Mouse (Mus musculus) megakaryocyte progenitor cell, adult 5-6 weeks (primary cell): ENCODE results near the gene Opcml. TPM values are rescaled to one million over a fixed set of nuclear protein-coding genes. Genes with fewer than 3 reads are reported as not detected.

Source experiments
- ATAC-seq: replicated peaks from 2 replicates; pipeline ENCODE4 v1.8.0; 2016; ENCODE audit warnings: mild to moderate bottlenecking, moderate TSS enrichment, inconsistent platforms; ENCODE audit not compliant: poor library complexity
- total RNA-seq, 2 experiments: library from RNA; stranded (forward) in 1 of 2; stranded (reverse) in 1 of 2; fragments of 157-497, 149-512 nt in 1 of 2; fragments of 200-1000 nt in 1 of 2; gene quantifications; 2 replicates each; pipeline versions ENCODE4 v1.2.3 to v1.2.4; 2015 to 2017

Gene Opcml
- total RNA-seq, 2 experiments from 2014 or later = not detected

DNA sequence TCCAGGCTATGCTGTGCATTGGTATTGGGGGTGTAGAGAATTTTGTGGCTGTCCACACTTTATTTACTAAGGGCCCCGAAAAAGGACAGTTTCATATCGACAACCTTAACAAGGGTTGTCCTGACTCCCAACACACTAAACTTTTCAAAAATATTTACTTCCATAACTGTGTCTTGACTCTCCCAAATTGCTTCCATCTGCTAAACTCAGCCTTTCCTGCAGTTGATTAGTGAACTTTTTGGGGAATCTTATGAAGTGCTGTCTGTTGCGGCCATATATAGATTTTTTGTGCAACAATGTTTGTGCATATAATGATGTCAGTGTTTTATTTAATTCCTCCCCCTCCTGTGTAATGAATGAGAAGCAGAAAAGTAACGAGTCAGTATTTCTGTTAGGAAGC lies 690.7 kb downstream of the Opcml start:
- no peak for ATAC-seq

- no peak for ATAC-seq
These were observed 697.9 kb downstream of the Opcml start for GRCm38 (mm10) chr9:28488499-28488898.

- no peak for ATAC-seq
These were observed 699.3 kb downstream of the Opcml start for GRCm38 (mm10) chr9:28489828-28490227.

GRCm38 (mm10) chr9:28490410-28490809 lies 699.8 kb downstream of the Opcml start:
- no peak for ATAC-seq

DNA sequence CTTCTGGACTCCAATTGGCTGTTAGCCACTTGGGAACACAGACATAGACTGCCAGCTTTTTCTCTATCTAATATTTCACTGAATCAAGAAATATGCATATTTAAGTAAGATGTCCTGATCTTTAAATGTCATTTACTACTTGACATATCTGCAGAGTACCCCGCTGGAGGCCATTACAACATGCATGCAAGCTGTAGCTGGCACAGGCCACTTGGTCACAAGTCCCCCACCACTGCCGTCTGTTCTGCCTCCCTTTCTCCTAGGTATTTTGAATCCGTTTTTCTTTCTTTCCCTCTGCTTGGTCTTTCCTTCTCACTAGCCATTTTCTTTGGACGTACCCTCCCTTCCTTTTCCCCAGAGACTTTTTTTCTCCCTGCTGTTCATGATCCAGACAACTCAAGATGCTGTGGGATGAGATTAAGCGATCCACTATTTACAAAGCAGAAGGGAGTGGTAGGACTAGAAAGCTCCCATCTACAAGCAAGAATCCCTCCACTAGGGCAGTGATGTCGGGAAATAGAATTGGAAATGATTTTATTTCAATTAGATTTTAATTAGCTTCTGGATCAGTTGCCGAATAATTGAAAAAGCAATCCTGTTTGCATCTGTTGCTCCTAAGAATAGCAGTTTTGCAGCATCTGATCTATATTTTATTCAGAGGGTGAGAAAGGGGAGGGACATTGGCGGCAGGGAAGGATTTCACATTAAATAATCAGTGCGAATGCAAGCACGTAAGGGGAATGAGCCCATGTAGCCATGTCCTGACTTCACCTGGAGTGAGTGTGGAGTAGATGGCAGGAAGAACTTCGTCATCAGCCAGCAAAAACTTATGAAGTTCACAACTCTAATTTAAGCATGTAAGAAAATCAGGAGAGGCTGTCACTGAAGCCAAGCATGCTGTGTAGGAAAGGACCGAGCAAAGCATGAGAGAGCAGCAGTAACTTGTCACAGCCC lies 709.5 kb downstream of the Opcml start:
- ATAC-seq = no peak

- no peak for ATAC-seq
These were observed 723.3 kb downstream of the Opcml start for GRCm38 (mm10) chr9:28513905-28514304.

GRCm38 (mm10) chr9:28533191-28533590 lies 742.6 kb downstream of the Opcml start:
- no peak for ATAC-seq

GRCm38 (mm10) chr9:28535006-28535405 lies 744.4 kb downstream of the Opcml start:
- ATAC-seq = no peak

GRCm38 (mm10) chr9:28536637-28537036 lies 746.1 kb downstream of the Opcml start:
- ATAC-seq = no peak

- ATAC-seq = no peak
These were observed 757.6 kb downstream of the Opcml start for GRCm38 (mm10) chr9:28548189-28548588.

DNA sequence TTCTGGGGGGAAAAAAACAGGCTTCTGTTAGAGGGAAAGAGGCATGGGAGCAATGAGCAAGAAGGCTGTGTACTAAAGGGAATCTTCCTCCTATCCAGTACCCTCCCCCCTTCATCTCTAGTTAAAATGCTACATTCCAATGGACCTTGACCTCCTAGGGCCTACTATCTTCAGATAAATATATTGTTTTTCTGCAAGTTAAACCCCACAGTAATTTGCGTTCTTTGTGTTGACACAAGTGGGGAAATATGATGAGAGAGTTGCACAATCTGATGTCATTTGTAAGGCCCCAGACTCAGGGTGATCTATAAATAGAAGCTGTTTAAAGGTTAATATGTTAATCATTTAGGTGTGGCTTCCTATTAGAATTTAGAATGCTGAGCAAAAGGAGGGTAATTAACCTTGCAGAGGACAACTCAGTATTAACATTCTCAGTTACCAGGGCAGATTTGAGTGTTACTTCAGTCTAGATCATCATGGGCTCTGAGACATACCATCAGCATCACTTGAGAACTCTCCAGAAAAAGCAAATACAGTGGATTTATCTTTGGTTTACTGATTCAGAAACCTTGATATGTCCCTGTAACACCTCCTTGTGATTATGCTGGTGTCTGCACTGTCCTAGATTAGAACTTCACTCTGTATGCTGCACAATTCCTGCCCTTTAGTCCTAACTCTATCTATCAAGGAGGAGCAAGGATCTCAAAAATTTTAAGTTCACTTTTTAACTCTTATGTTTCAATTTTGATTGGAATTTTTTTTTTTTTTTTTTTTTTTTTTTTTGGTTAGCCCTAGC lies 762.0 kb downstream of the Opcml start:
- no peak for ATAC-seq

- no peak for ATAC-seq
These were observed 768.1 kb downstream of the Opcml start for GRCm38 (mm10) chr9:28558628-28559027.

DNA sequence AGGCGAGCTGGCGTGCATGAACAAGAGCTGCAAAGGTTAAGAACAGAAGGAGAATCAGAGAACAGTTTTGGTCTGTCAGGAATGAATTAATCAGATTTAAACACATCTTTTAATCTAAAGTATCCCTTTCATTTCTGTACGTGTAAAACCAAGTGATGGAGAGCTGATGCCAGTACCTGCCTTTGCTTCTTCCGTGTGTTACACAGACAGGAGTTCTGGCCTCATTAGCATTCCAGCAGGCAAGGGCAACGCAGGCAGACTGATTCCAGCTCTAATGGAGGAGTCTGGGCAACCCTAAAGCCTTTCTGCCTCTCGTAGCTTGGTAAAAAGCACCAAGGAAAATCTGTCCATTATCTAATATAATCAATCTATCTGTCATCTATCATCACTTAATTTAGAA lies 771.2 kb downstream of the Opcml start:
- ATAC-seq = no peak

- ATAC-seq = no peak
These were observed 772.6 kb downstream of the Opcml start for GRCm38 (mm10) chr9:28563066-28563683.

- ATAC-seq = peak; percentile 92
These were observed 778.5 kb downstream of the Opcml start for GRCm38 (mm10) chr9:28569041-28569522.

DNA sequence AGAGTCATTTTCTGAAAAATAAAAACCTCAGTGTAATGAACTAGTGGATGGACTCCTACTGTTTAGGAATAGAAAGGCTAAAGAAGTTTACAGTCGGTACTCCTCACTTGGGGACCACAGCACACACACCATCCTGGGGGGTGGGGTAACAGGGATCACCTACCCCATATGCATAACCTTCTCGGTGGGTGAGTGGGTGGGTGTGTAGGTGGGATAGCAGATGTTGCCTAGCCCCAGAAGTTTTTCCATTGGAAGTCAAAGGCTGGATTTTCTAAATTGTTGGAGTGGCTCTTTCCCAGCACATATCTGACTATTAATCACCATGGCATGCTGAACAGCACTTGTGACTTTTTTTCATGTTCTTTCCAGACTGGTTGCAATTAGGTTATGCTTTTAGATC lies 779.2 kb downstream of the Opcml start:
- no peak for ATAC-seq

- ATAC-seq = no peak
These were observed 781.1 kb downstream of the Opcml start for GRCm38 (mm10) chr9:28571682-28572081.

DNA sequence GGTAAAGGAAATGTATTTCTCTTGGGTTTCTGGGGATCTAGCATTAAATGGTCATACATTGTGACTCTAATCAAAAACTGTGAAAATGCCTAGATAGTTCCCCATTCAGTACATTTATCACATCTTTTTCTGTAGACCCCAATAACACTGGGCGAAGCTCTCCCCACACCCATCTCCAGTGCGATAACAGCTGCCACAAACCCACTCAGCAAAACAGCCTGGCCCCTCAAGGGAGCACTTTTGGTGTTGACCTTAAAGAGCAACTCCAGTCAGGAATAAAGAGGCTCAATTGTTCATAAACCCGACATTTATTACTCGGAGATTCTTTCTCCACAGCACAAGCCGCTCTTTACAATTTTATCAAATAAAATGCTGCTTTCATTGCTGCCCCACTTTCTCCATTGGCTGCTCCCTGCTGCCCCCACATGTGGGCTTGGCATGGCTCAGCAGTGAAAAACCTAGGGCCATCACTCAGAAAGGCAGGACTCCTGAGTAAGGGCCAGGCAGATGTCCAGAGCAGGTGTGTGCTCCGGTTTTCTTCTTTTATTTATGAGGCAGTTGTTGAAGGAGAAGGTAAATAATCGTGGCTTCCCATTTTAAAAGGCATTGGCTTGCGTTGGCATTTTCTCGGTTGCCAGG lies 781.7 kb downstream of the Opcml start:
- ATAC-seq = no peak

- no peak for ATAC-seq
These were observed 788.2 kb downstream of the Opcml start for GRCm38 (mm10) chr9:28578730-28579129.

DNA sequence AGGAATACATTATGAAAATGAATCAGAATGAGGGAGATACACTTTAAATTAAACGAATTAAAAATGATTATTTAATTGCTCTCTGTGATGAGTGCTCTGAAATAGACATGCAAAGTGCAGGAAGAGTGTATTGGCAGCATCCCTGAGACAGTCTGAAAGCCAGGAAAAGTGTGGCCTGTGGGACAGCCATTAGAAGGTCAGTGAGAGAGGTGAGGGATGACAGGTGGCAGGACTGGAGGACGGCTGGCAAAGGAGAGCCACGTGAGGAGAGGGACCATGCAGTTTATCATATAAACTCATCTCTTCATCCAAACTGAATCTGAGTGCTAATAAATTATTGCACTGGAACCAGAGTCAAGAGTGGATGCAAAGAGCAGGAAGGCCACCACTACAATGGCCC lies 796.7 kb downstream of the Opcml start:
- ATAC-seq = no peak
